Mouse (Mus musculus): ENCODE measurements around the gene Hs6st3.
"Not testable (repeated sequence)": the region's sequence is repeated elsewhere in the genome, so short reads cannot be mapped to it uniquely, and the experiment has no call there.

GRCm38 (mm10) chr14:119278156-119278555, 140.0 kb downstream of the Hs6st3 start:
- not testable (repeated sequence) for TF ChIP-seq MAZ (IDR thresholded peaks at IDR 0.05; ENCODE audit: low read depth, low read length); E2F4 (IDR thresholded peaks at IDR 0.05; ENCODE audit: insufficient replicate concordance, low read depth, low read length); MYC (IDR thresholded peaks at IDR 0.05; ENCODE audit: low read depth, low read length)
